Mouse (Mus musculus): ENCODE measurements around the gene Galnt9.

Gene Galnt9

DNA sequence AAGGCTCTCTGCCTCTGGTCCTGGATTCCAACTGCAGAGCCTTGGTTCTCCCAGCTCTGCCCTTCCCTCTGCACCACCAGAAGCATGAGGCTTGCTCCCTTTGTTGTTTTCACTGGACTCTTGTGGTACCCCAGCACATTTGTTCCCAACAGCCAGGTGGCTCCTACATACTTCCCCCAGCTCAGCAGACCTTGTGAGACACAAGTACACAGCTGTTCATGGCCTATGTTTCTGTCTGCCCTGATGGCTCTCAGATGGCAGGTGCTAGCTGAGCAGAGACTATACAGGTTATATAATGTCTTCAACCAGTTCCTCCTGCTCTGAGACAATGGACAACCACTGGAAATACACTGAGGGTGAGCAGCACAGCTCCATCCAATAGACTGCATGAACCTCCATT, 43.3 kb downstream of the Galnt9 start:
- DNase-seq (ENCODE audit: low spot score): no peak

DNA sequence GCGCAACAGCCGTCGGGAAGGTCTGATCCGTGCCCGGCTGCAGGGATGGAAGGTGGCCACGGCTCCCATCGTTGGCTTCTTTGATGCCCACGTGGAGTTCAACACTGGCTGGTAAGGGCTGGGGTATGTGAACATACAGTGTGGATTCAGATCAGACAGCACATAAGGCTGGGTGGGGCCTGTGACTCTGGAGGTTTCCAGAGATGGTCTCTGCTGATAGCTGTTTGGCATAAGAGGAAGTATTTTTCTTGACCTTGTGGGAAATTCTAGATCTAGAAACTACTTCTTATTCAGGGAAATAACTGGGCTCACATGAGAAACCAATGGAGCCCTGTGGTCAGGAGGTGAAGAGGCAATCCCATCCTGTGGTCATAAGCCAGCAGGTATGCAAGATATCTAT, 45.7 kb downstream of the Galnt9 start:
- DNase-seq (ENCODE audit: low spot score): no peak

DNA sequence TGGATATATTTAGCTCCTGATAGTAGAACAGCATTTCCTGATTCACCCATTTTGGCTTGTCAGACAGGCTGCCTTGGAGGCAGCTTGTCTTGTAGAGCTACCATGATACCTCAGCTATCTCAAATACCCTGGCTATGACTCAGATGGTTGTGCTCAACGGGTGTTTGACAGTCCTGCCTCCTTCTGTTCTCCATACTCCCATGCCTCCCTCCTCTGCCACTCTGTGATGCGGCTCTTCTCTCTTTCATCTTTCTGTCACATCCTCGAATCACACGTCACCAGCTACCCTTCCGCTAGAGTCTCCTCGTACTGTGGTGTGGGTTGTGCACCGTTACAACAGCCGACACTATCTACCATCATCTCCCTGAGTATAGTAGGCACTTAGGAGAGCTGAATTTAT, 50.3 kb downstream of the Galnt9 start:
- no peak for DNase-seq (ENCODE audit: low spot score)

DNA sequence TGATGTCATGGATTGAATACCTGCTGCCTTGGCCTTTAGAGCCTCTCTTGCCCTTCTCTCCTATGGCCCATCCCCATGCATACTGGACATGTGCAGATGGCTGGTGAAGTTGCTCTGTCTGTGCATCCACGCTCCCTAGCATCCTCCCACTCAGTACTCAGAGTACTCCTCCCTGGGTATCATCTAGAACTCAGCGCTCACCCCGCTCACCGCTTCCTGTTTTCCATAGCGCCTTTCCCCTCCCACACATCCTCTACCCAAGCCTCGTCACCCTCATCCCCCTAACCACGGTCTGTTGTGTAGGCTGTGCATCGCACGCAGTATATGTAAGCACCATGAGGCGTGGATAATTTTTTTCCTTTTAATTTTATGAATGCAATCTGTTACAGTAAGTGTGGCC, 51.2 kb downstream of the Galnt9 start:
- DNase-seq (ENCODE audit: low spot score): no peak

DNA sequence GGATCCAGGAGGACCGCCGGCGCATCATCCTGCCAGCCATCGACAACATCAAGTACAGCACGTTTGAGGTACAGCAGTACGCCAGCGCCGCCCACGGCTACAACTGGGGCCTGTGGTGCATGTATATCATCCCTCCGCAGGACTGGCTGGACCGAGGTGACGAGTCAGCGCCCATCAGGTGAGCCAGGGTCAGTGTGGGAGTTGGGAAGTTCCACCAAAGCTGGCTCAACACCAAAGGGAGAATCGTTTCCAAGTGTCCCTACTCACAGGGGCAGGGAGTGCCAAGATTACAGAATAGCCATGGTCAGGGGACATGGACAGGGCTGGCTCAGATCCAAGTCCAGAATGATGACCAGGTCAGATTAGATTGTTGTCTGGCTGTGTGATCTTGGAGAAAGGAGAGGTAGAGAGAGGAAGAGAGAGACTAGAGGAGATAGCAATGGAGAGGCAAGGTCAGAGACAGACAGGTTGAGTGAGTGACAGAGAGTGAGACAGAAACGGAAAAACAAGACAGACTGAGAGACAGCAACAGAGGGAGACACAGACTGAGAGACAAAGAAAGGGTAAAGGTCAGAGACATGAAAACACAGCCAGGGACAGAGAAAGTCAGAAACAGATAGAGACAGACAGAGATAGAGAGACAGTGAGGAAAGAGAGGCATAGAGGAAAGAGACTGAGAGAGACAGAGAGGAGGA, 52.1 kb downstream of the Galnt9 start:
- DNase-seq (ENCODE audit: low spot score): no peak

DNA sequence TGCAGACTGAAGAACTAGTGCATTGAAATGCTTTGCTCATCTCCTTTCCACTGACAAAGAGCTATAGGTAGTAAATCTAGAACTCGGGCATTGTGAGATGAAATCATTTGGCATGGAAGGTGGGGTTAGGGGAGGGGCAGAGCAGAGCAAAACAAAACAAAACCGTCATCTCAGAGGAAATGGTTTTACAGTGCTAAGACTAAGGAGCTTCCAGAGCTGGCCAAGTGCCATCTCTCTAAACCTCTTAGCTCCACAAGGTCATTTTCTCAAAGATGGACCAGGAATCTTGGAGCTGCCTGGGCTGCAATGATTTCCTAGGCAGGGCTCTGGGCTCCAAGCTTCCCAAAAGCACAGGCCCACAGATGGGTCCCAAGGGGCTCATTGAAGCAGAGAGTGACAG, 53.3 kb downstream of the Galnt9 start:
- DNase-seq (ENCODE audit: low spot score): no peak

DNA sequence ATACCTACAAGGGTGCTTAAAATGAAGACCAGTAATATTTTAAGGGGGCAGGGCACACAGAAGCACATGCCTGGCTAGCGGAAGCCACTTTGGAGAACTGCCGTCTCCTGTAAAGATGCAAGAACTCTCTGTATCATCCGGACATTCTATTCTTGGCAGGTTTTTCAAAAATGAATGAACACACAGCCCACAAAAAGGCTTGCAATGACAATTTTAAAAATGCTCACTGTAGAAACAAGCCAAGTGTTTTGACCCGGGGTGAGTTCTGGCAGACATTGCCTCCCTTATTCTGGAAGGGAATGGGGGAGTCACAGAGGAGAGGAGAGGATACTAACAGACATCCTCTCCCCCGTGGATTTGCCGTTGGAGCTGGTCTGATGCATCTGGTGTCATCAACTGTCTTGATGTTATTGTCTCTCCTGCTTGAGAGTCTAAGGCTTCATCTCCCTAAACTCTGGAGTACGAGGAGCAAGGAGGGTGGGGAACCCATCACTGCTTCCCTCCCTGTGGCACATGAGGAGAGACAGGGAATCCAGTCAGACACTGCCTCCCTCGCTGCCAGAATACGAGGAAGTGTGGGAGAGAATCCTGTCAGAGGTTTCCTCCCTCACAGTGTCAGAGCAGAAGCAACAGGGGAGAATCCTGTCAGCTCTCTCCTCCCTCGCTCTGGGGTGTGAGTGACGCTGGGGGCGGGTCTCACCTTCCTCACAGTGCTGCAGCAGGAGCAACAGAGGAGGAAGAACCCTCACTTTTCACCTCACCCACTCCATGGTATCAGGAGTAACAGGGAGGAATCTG, 54.3 kb downstream of the Galnt9 start:
- DNase-seq (ENCODE audit: low spot score): no peak

DNA sequence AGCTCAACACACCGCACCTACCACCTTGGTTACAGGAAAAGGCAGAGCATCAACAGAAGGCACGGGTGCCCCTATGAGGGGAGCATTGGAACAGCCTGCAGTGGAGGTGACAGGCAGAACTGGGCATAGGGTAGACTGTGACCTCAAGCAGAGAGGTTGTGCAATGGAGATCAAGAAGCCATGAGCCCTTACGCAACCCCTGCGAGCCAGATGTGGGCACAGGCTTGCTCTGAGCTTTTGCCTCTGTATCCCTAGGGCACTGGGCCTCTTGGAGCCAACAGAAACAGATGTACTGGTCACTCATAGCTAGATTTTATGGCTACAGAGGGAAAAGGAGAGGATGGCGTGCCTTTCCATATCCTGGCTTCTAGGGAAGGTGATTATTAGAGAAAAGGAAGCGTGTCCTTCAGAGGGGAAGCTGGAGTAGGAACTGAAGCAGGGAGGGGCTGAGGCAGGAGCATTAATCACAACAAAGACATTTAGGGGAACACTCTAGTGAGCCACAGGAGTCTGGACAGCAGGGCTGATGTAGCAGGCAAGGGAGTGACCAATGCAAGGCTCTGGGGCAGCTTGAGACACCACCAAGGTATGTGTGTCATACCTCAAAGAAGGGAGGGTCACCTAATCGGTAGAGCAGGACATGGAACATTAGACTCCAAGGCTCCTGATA, 59.0 kb downstream of the Galnt9 start:
- DNase-seq (ENCODE audit: low spot score): peak; percentile 97

DNA sequence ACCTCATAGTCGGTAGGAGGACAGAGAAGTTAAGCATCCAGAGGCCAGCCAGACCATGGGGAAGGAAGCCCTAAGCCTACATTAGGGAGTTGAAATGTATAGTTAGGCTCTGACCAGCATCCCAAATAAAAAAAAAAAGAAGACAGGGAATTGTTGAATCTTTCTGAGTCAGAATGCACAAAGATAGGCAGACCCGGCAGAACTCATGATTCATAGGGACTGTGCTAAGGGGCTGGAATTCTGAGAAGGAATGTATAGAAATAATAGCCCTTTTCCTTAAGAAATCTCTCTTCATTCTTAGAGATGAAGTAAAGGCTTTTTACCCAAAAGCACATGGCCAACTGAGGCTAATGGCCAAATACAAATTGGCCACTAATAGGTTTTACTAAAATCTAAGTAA, 60.2 kb downstream of the Galnt9 start:
- no peak for DNase-seq (ENCODE audit: low spot score)

DNA sequence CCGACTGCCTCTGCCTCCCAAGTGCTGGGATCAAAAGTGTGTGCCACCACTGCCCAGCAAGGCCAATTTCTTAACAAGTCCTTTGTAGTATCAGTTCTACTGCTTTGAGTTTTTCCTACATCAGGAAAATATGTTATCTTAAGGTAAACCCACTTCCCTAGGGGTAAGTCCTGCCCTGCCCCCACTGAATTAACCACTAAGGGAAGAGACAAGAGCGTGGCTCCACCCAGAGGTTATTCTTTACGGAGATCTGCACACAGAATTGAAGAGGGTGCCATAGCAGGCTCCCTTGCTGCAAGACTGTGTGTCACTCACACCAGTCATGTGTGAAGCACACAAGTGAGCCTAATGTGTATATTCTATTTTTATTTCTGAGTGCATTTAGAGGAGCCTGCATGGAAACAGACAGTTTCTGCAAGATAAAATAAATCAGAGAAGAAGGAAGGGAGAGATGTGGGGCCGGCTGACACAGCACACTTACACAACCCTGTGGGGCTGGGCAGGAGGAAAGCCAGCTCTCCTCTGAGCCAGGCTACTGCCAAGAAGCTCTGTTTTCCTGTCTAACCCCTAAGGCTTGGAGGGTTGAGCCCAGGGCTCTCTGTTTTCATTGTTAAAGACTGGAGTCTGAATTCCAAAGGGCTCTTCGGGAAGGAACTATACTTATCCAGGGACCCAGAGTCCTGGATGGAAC, 61.5 kb downstream of the Galnt9 start:
- DNase-seq (ENCODE audit: low spot score): peak; percentile 88

DNA sequence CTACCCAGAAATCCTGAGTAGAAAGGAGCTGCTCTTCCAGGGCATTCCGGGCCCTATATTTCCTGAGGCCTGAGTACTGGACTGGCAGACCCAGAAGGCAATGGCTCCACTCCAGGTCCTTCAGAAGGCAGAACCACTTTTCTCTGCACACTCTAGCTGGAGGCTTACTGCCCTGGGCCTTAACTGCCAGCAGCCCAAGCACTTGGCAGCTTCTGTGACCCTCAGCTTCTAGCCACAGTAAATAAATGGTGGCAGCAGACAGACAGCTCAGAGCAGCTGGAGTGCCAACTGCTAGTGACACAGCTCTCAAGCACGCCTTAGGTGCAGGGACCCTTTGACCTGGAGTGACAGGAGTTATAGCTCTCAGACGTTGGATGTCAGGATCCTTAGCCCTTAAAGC, 63.6 kb downstream of the Galnt9 start:
- peak; percentile 90 for DNase-seq (ENCODE audit: low spot score)

DNA sequence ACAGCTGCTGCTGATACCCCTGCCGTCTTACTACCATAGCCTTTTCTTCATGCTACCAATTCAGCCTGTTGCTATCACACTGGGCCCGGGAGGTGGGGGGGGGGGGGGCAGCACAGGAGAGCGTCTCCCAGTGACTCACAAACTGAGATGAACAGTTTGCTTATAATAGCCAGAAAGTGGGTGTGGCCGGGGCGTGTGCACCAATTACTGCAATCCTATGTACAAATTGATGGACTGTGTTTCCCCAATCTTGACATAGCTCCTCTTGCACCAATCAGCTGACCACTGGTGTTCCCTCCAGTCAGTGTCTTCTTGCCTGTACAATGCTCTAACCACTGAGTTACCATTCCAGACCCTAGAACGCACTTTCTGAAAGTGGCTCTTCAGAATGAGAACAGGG, 64.2 kb downstream of the Galnt9 start:
- peak; percentile 63 for DNase-seq (ENCODE audit: low spot score)

DNA sequence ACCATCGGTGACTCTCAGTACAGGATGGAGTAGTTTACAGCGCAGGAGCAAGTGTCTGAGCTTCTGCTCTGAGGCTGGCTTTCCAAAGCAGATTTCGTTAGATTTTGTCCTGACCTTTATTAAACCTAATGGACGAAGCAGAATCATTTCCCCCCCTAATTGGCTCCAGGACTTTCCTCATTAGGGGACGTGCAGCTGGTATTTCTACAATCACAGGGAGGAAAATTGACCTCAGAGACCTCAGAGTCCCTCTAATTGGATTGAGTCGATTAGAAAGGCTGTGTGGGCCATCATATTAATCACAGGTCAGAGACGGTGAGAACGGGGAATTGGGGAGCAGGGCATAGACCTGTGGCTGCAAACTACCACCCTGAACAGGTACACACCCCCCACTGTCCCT, 64.8 kb downstream of the Galnt9 start:
- no peak for DNase-seq (ENCODE audit: low spot score)

DNA sequence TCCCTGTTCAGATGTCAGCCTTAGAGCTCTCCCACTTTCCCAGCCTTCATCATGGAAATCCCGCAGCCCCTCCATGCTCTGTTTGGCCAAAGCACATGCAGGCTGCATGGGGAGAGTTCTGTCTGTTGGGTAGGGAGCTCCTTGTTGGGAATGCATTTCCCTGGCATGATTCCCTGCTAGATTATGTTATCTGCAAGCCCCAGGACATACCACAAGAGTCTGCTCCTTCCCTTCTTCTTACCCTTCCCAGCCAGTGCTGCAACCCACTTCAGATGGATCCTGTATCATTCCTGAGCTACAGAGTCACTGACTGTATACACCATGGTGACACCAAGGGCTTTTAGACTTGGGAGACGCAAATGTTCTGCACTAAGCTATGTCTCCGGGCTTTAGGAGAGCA, 65.3 kb downstream of the Galnt9 start:
- no peak for DNase-seq (ENCODE audit: low spot score)

DNA sequence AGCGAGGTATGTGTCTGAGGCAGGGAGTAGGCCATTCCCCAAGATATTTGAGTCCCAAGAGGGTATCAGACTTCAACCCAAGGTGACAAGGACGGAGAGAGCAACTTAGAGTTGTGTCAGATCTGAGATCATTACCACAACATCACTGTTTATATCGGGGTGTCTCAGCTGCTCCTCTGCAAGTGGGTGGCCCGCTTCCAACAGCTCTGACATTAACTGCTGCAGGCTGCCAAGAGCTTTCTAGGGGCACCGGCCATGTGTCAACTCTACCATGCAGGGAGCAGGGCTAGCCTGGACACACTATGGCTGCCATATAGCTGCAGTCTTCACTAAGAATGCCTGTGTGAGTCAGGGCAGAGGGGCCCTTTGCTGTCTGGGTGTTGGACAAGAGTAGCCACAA, 65.7 kb downstream of the Galnt9 start:
- DNase-seq (ENCODE audit: low spot score): no peak

DNA sequence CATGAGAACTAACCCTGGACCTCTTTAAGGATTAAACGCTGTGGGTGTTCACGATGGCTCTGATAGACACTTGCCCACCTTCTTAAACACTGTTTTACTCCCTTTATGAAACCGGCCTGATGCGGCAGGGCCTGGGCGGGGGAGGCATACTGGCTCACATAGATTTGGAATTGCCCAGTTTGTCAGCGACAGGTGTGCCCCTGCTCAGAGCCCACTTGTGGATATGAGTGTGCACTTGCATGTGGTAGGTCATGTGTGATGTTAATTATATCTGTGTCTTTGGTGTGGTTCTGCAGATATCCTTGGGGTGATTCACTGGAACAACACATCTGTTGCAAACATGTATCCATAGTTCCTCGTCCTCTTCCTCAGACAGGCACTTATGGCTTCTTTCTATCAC, 66.3 kb downstream of the Galnt9 start:
- DNase-seq (ENCODE audit: low spot score): no peak

DNA sequence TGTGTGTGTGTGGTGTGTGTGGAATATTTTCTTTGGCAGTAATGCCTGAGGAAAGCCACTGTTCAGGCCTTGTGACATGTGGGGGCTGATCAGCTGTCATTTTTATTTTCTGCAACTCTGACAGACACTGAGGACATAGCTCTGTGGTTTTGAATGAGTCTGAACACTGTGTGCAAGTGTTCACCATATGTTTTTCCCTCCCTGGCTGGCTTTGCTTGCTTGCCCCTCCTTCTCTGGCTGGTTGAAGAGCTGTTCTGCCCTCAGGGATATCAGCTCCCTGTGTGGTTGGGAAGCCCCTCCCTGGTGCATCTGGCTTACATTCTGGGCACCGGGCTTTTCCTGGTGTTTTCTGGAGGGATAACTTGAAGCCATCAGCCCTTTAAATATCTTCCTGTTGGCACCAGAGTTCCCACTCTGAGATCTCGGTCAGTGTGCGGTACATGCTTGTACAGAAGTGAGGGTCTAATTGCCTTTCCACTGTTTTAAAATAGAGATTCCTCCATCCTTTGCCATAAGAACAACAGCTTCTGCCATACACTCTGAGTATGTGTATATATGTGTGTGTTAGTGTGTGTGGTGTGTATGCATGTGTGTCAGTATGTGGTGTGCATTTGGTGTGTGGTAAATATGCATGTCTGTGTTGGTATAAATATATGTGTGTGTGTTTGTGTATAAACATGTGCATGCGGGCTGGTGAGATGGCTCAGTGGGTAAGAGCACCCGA, 67.4 kb downstream of the Galnt9 start:
- peak; percentile 79 for DNase-seq (ENCODE audit: low spot score)

DNA sequence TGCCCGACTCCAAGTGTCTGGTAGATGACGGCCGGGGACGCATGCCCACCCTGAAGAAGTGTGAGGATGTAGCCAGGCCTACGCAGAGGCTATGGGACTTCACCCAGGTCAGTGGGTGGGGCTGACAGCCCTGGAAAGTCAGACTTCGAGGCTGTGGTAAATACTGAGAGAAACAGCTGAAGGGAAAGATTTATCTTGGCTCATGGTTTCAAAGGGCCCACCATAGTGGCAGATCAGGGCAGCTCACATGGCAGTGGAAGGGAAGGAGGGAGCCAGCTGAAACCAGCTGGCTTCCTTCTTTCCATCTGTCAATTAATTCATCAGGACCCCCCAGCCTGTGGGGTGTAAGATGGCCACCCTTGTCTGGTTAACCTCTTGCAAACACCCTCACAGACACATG, 75.1 kb downstream of the Galnt9 start:
- no peak for DNase-seq (ENCODE audit: low spot score)

DNA sequence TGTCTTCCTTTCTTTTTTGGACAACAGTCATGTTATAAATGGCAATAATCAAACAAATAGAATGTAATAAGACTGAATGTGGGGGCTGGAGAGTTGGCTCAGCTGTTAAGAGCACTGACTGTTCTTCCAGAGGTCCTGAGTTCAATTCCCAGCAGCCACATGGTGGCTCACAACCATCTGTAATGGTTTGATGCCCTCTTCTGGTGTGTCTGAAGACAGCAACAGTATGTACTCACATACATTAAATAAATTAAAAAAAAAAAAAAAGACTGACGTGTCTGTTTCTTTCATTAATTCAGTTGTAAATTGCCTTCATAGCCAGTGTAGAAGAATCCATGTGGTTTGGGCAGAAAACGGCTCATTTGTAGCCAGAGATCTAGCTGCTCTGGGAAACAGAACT, 80.2 kb downstream of the Galnt9 start:
- DNase-seq (ENCODE audit: low spot score): no peak

DNA sequence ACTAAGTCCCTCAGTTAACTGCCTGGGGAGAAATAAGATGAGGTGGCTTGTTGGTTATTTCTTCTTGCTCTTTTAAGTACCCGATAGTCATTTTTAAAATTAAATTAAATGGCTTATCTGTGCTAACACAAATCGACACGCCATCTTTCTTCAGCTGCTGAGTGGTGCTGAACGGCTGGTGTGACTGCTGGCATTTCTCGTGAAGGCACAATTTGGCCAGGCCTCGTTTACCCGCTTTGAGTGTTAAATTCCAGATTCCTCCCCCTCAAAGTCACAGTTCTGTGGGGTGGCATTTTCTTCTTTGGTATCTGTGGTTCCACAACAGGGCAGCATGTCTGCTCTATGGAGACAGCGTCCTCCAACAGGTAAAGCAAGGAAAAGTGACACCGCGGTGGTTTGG, 83.2 kb downstream of the Galnt9 start:
- DNase-seq (ENCODE audit: low spot score): no peak

DNA sequence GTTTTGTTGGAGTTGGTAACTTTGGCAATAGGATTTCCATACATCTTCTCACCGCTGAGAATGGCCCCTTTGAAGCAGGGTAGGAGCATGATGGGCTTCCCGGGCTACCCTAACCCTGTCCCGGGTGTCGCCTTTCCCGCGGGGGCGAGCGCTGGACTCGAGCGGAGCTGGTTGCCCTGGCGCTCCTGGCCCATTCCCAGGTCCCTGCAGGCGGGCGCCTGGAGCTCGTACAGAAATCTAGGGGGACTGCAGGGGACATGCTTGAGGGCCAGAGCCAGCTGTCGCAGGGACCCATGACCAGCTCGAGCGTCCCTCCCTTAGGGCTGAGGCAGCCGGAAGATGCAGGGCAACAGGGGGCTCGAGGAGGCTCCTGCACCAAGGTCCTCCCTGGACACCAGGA, 84.0 kb downstream of the Galnt9 start:
- DNase-seq (ENCODE audit: low spot score): no peak

DNA sequence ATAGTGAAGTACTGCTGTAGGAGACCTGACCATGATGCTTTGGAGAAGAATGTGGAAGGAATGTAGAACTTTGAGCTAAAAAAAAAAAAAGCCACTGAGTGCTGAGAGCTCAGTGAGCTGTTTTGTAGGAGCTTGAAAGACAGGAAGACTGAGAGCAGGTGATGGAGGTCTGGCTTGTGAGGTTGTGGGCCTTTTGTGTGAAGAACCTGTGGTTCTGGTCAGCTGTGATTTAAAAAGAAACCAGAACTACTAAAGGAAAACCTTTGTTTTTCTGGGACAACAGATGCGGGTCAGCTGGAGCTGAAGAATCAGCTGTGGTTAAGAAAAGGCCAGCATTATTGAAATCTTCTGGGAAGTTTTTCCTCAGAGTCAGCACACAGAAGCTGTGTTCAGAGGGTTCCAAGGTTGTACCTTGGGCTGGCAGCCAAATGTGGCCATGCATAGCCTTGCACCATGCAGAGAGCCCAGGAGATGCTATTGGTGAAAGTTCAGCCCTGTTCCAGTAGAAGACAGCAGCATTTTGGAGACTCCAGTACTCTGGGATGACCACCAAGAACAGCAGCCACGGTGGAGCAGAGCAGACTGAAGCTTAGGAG, 85.5 kb downstream of the Galnt9 start:
- peak; percentile 90 for DNase-seq (ENCODE audit: low spot score)
